15 mouse cellular contexts compared by ENCODE assay signal in genomic region chr5:148624649-148625405, GRCm38 (mm10).
DNase-seq lines count a peak whose midpoint lies in the region; ATAC-seq and TF ChIP-seq lines count a peak whose summit lies in the region.
"Had no signal": no experiment of that assay in that cellular context is flagged by ENCODE, and none has a peak within 500 bp of the region (broad histone marks: within the 10 kb centered on the region; RNA-seq: fewer than 3 reads in every experiment).

No protein-coding gene starts in this region.

- no peak for TF ChIP-seq CTCF in left cerebral cortex, adult 2 months (IDR thresholded peaks at IDR 0.05)

- DNase-seq in B cell, adult 2 months: peak; percentile 34 to 37
- peak; percentile 76 for DNase-seq in mesoderm, embryonic 11.5 days (ENCODE audit: low read depth, low spot score)
- no peak for DNase-seq in c-Kit-positive CD71-positive TER-119-positive erythroid progenitor cells, embryonic 14.5 days (ENCODE audit: low spot score)
- no peak for DNase-seq in left cerebral cortex, adult 2 months (ENCODE audit: extremely low spot score in 1 of 2, low spot score in 2 of 2)
- DNase-seq in left cerebral cortex, adult 8-10 months (ENCODE audit: low spot score in 2 of 2): no peak
- DNase-seq: adrenal gland, adult 2 months; cerebellum, adult 9-10 months; kidney, postnatal 14 days; left cerebral cortex, postnatal 4 days; lung, adult 18-20 months; spleen, adult 18-20 months; thymus, postnatal 25 days had no signal

- 30% methylated on average over 21 of the region's 21 CpGs for WGBS in forebrain, embryonic 15.5 days
- 78% methylated on average over 21 of the region's 21 CpGs for WGBS in intestine, embryonic 16.5 days

- H3K4me2 ChIP-seq in forebrain, embryonic 15.5 days (replicated peaks): peak overlapping the region; percentile 15
- no peak overlapping the region for H3K4me2 ChIP-seq in intestine, embryonic 16.5 days (ENCODE audit: low read depth, low read length)

- no peak overlapping the region for H3K4me3 ChIP-seq in forebrain, embryonic 15.5 days
- H3K4me3 ChIP-seq in intestine, embryonic 16.5 days (ENCODE audit: low read length): no peak overlapping the region
- no peak overlapping the region for H3K4me3 ChIP-seq in left cerebral cortex, adult 2 months

- no peaks in the 10 kb centered on the region for H3K9me3 ChIP-seq in forebrain, embryonic 15.5 days
- no peaks in the 10 kb centered on the region for H3K9me3 ChIP-seq in intestine, embryonic 16.5 days (ENCODE audit: control insufficient read depth, low read length)

- H3K4me1 ChIP-seq in forebrain, embryonic 15.5 days: peaks cover 33% of the 10 kb centered on the region
- H3K4me1 ChIP-seq in intestine, embryonic 16.5 days (ENCODE audit: control insufficient read depth, insufficient read depth, low read length): no peaks in the 10 kb centered on the region

- no peaks in the 10 kb centered on the region for H3K27me3 ChIP-seq in forebrain, embryonic 15.5 days
- H3K27me3 ChIP-seq in intestine, embryonic 16.5 days (replicated peaks; ENCODE audit: control insufficient read depth, insufficient read depth, low read length): no peaks in the 10 kb centered on the region

- intact Hi-C loops in left cerebral cortex, adult 2 months (cut with DNase I): no loop called here

- H3K27ac ChIP-seq in forebrain, embryonic 15.5 days (replicated peaks): peak overlapping the region; percentile 35
- H3K27ac ChIP-seq in intestine, embryonic 16.5 days (ENCODE audit: low read length): no peak overlapping the region
- H3K27ac ChIP-seq in left cerebral cortex, adult 2 months: no peak overlapping the region

- peak; percentile 74 for ATAC-seq in activated CD4-positive, CD25-positive, alpha-beta regulatory T cell, adult 4 months
- ATAC-seq in forebrain, embryonic 15.5 days (replicated peaks): peak; percentile 76
- ATAC-seq in intestine, embryonic 16.5 days: no peak

- no peaks in the 10 kb centered on the region for H3K36me3 ChIP-seq in forebrain, embryonic 15.5 days
- H3K36me3 ChIP-seq in intestine, embryonic 16.5 days (ENCODE audit: control insufficient read depth, insufficient read depth, low read length): no peaks in the 10 kb centered on the region

- H3K9ac ChIP-seq in forebrain, embryonic 15.5 days (replicated peaks): no peak overlapping the region
- H3K9ac ChIP-seq in intestine, embryonic 16.5 days (ENCODE audit: low read depth, low read length): no peak overlapping the region

Comparison
In these comparisons a context has a peak if more than half of its experiments do, and no peak if none do; other contexts are left out.
1. DNase-seq: peak in B cell, adult 2 months (2 of 2) and mesoderm, embryonic 11.5 days (single experiment); none in c-Kit-positive CD71-positive TER-119-positive erythroid progenitor cells, embryonic 14.5 days (single experiment), left cerebral cortex, adult 2 months (0 of 2) and left cerebral cortex, adult 8-10 months (0 of 2).